Mouse (Mus musculus) testis, postnatal 14 days (tissue): Measurements from ENCODE around the gene Qtrt1.
A peak's percentile ranks its signal among the peaks of the same experiment; 100 is the strongest.

ENCODE experiments used
- DNase-seq: peaks from one replicate; pipeline ENCODE4 v3.0.0; 2021; ENCODE audit warnings: low spot score

Gene Qtrt1

DNA sequence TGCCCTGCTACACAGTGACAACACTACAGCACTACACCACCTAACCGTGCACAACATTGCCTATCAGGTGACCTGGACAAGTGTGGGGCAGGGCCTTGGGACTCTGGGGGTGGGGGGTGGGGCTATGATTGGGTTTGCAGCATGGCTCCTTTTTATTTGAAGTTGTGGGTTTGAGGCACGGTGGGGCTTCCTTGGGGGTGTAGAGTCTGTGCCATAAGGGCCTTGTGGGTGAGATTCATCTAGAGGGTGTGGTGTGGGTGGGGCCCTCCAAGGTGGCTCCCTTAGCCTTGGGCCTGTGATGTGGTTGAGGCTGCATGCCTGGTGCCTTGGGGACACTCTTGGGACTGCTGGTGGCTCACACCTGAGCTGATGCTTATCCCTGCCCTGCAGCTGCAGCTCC is 8.0 kb downstream of the Qtrt1 start:
- DNase-seq = no peak

- peak; percentile 98 for DNase-seq
Observed at GRCm38 (mm10) chr9:21424631-21425555, 13.3 kb downstream of the Qtrt1 start, which contains the start of gene Dnm2. Gene Dnm2, plus strand, starts transcription at chr9:21424908.

DNA sequence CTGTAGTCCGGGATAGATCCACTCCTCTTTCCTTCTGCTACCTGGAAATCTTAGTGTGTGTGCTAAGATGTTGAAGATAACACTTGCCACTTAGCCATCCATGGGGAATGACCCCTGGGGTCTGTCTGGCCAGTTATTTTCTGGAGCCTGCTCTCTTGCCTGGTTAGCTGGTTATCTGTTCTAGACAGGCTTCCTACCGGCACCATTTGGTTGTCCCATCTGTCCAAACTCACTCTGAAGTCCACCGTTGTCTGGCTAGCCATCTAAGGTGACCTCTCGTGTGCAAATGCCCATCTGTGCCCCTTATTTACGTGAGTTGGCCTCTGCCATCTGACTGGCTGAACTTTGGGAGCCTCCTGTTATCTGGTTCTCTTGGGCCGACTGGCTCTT is 13.9 kb downstream of the Qtrt1 start:
- DNase-seq = no peak

- DNase-seq = no peak
Observed at GRCm38 (mm10) chr9:21426013-21426412, 14.4 kb downstream of the Qtrt1 start.

DNA sequence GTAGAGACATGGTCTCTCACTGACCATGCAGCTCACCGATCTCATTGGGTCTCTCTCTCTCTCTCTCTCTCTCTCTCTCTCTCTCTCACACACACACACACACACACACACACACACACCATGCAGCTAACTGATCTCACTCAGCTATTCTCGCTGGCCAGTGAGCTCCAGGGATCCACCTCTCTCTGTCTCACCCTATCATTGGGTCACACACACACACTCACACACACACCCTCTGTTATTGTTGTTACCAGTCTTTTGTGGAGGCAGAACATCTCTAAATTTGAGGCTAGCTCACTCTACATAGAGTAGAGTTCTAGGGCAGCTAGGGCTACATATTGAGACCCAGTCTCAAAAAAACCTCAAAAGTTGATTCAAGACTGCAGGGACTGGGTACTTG is 14.9 kb downstream of the Qtrt1 start:
- DNase-seq = no peak

DNA sequence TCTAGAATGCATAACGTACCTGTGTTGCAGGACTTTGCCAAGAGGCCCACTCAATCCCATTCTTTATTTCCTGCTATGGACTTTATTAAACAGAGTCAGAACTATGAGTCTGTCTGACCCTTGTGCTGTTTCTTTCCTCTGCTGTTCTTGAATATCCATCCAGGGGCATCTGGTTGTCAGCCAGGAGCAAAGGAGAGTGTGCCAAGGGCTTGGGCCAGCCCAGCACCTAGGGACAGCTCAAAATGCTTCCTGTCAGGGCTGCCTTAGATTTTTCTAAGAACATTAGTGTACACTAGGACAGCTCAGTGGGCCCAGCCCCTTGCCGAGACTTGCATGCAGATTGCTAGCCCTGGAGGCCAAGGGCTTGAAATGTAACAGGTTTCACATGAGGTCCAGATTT is 16.1 kb downstream of the Qtrt1 start:
- no peak for DNase-seq

DNA sequence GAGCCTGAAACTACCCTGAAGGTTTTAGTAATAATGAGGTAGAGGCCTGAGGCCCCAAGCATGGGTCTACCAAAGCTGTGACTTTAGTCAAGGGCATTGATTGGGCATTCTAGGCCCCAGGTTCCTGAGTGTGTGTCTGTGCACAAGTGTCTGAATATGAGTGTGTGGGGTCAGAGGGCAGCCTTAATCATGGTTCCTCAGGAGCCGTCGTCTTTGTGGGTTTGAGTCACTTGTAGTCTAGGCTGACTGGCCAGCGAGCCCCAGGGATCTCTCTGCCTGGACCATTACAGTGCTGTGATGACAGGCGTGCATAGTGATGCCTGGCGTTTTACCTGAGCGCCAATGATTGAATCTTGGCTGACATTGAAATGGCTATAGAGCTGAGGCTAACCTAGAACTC is 16.5 kb downstream of the Qtrt1 start:
- DNase-seq = no peak

DNA sequence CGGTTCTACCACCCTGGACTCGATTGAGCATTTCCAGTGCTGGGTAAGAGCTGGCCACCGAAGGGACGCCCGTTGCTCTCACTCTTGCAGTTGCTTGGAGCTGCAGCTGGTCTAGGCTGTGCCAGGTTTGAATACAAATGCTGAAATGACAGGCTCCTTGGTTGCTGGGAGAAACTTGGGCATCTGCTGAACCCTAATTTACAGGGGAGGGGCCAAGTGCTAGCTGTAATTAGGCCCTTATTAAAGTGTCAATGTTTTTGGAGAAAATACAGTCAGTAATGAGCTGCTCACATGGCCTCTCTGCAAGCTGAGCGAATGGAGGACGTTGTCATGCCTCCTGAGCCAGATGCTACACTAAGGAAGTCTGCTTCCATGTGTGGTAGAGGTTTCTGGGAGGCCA is 19.1 kb downstream of the Qtrt1 start:
- DNase-seq = no peak

GRCm38 (mm10) chr9:21432066-21432465 is 20.4 kb downstream of the Qtrt1 start:
- no peak for DNase-seq

GRCm38 (mm10) chr9:21433766-21434165 is 22.1 kb downstream of the Qtrt1 start:
- DNase-seq = no peak

DNA sequence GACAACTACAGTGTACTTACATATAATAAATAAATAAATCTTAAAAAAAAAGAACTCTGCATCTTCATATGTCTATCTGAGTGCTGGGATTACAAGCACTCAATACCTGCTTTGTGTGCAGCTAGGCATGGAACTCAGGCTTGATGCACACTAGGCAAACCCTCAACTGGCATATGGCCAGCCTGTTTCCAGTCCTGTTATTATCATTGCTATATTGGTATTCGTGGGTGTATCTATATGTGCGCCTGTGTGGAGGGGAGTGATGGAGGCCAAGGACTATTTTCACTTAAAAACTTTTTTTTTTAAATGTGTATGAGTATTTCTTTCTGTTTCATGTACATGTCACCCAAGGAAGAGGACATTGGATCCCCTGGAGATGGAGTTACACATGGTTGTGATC is 22.8 kb downstream of the Qtrt1 start:
- DNase-seq = no peak

DNA sequence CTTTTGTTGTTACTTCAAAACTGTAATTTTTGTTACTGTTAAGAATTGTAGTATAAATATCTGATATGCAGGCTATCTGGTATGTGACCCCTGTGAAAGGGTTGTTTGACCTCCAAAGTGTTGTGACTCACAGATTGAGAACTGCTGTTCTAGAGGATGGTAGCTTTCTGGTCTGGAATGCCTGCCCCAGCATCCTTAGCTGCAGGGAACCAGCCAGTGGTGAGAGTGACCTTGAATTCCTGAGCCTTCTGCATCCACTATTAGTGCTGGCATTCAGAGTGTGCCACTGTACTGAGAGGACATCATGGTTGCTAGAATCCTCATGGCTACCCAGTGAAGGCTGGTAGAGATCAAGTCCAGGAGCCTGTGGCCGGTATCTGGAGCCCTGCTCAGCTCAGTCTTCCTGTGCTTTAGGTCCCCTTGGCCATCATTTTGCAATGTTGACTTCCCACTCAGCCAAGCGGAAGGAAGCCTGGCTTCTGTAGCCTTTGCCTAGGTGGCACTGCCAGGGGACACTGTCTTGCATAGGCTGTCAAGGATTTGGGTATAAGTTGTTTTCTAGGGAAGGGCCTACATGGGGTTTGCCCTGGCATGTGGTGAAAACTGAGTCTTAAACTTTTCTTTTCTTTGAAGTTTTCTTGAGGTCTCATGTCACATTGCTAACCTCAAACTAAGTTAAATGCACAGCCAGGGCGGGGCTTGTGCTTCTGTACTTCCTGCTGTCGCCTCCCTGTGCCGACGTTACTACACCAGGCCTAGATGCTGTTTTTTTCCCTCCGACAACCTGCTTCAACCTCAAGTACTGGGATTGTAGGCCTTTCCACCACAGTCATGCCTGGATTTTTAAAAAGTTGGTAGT is 24.4 kb downstream of the Qtrt1 start:
- no peak for DNase-seq

DNA sequence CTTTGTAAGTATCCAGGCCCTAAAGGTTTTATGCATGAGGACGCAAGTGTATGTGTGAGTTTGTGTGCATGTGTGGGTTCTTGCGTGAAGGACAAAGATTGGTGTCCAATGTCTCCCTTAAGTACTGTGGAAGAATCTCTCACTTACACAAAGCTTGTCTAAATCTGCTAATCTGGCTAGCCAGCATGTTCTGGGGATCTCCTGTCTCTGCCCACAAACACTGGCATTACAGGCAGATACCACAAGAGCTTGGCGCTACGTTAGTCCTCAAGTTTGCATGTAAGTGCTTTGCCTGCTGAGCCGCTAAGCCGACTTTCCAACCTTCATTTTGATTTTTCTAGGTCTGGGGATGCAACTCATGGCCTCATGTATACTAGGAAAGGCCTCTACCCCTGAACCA is 25.9 kb downstream of the Qtrt1 start:
- DNase-seq = no peak

DNA sequence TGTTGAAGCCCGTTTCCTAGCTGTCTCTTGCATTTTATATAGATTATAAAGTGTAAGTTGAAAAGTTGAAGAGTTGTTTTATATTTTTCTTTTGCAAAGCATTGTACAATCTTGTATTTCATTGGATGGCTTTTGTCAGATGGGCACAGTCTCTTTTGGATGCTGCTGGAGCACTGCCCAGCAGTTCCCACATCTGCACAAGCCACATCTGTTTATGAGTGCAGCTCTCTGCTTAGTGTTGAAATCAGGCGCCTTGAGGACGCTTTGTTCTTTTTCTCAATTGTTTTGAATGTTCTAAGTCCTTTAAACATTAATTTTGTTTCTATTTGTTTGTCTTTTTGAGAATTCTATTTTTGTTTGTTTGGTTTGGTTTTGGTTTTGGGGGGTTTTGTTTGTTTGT is 26.6 kb downstream of the Qtrt1 start:
- DNase-seq = peak; percentile 51

GRCm38 (mm10) chr9:21439456-21439855 is 27.8 kb downstream of the Qtrt1 start:
- no peak for DNase-seq

DNA sequence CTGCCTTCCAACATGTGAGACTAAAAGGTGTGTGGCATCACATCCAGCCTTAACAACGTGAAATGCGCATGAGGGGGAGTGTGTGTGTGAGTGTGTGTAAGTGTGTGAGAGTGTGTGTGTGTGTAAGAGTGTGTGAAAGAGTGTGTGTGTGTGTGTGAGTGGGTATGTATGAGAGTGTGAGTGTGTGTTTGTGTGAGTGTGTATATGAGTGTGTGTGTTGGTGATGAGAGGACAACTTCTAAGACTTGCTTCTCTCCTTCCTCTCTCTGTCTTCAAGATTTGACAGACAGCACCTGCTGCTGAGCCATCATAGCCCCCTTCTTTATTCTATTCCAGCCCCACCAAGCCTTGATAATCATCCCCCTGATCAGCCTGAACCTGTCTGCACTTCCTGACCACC is 28.3 kb downstream of the Qtrt1 start:
- no peak for DNase-seq

DNA sequence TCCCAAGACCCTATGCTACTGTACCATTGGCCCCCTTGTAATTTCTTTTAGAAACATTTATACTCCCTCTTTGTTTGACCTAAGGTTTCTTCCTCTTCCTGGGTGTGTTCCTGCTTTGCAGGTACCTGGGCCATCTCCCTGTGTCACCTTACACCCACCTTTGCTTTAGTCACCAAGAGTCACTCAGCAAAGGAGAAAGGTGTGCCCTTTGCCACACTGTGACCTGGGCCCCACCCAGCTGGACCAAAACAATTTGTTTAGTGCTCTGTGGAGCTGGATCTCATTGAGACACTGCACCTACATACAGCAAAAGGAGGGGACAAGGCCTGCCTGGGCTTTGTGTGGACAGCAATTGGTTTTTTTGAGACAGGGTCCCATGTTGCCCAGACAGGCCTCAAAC is 28.8 kb downstream of the Qtrt1 start:
- no peak for DNase-seq

- no peak for DNase-seq
Observed at GRCm38 (mm10) chr9:21443853-21444252, 32.2 kb downstream of the Qtrt1 start.

GRCm38 (mm10) chr9:21444574-21444973 is 32.9 kb downstream of the Qtrt1 start:
- no peak for DNase-seq

DNA sequence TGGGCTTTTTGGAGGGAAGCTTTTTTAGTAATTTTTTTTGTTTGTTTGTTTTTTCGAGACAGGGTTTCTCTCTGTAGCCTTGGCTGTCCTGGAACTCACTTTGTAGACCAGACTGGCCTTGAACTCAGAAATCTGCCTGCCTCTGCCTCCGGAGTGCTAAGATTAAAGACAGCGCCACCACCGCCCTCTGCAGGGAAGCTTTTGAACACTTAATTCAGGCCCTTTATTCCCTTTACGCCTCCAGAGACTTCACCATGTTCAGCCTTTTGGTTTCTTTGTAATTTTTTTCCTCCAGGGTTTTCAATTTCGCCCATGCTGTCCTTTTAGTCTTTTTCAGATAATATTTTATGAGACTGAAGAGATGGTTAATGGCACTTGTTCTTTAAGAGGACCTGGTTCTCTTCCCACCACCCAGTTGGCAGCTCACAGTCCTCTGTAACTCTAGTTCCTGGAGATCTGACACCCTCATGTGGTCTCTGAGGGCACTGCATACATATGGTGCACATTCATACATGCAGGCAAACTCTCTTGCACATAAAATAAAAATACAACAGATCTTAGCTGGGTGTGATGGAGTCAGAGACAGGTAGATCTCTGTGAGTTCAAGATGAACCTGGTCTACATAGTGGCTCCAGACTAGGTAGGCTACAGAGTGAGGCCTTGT is 33.6 kb downstream of the Qtrt1 start:
- no peak for DNase-seq

DNA sequence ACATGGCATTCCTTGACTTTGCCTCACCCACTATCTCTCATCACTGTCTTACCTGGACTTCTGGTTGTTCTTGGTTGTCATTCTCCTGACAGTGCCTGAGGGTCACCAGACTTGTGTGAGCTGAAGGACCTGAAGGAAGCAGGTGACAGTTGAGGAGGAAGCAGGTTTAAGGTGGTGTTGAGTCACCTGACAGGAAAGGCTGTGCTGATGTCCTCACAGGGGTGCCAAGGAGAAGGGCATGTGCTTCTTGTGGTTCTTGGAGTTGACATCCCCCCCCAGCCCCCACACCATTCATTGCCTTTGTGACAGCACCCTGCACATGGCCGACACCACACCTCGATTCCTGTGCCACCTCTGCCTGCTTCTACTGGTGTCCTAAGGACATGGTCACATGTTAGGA is 36.1 kb downstream of the Qtrt1 start:
- no peak for DNase-seq

DNA sequence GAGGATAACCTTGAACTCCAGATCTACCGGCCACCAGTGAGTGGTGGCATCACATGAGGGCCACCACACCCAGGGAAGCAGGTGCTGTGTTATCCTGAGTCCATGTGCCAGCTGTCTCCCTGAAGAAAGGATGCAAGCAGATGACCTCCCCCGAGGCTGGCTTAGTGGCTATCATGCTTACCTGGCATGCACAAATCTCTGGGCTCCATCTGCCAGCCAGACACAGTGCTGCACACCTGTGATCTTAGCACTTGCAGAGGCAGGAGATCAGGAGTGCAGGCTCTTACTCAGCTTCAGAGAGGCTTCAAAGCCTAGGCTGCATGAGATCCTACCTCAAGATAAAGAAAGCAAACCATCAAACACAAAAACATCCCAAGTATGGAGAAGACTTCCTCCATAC is 38.1 kb downstream of the Qtrt1 start:
- no peak for DNase-seq

DNA sequence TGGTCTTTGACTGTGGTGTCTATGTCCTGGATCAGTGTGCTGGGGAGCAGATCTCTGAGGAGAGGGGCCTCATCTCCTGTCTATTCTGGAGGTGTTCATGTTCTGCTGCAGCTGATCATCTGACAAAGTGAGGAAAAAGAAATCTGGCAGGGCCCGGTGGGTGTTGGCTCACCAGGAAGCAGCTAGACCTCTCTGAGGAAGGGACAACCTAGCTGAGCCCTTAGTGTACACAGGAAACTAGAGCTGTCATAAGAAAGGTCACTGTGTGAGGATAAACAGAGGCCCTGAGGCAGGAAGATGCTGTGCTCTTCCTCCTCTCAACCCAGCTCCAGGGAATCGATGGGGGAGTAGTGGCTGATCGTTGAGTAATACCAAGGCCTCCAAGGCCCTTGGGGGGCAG is 38.6 kb downstream of the Qtrt1 start:
- no peak for DNase-seq
